Mouse (Mus musculus): ENCODE results near the gene Klhl6. TPM values are rescaled to one million over a fixed set of nuclear protein-coding genes. Genes with fewer than 3 reads are reported as not detected.

The Klhl6 gene
- 1.9 TPM for polyA plus RNA-seq (2015; fragmentation: Illumina TruSeq; extraction: RNeasy Lipid Tissue Mini Kit (QIAGEN cat#74804); ENCODE audit: insufficient read depth, low read depth, low replicate concordance)

GRCm38 (mm10) chr16:19982537-19983257 lies at the start of gene Klhl6:
TSS of gene Klhl6 (minus strand) at chr16:19983037.

Other genes with a start within 250 kb of the Klhl6 start
- gene B3gnt5, start 222.8 kb downstream of the Klhl6 start, polyA plus RNA-seq (2015; fragmentation: Illumina TruSeq; extraction: RNeasy Lipid Tissue Mini Kit (QIAGEN cat#74804); ENCODE audit: insufficient read depth, low read depth, low replicate concordance), result not detected
- 6.5 TPM for gene Klhl24, start 114.5 kb upstream of the Klhl6 start, polyA plus RNA-seq (2015; fragmentation: Illumina TruSeq; extraction: RNeasy Lipid Tissue Mini Kit (QIAGEN cat#74804); ENCODE audit: insufficient read depth, low read depth, low replicate concordance)
- gene Yeats2, start 158.0 kb upstream of the Klhl6 start, polyA plus RNA-seq (2015; fragmentation: Illumina TruSeq; extraction: RNeasy Lipid Tissue Mini Kit (QIAGEN cat#74804); ENCODE audit: insufficient read depth, low read depth, low replicate concordance), result 11.3 TPM